Mouse (Mus musculus) forebrain, postnatal 0 days (tissue): ENCODE measurements at regions not wholly inside any gene's neighbourhood (a gene's known extent, or its start where the extent isn't known, plus 50 kb on each side); places are given as distances from the start of the nearest gene placed in this dataset.

Source experiments
- ATAC-seq: fragments of 200-750 bp; cut with Nextera tagmentation; 2 replicates; pipeline ENCODE4 v1.8.0; 2017; ENCODE audit warnings: mild to moderate bottlenecking, moderate library complexity
- DNase-seq: peaks from one replicate; pipeline ENCODE4 v3.0.0-alpha.2; 2015
- H3K27ac ChIP-seq: fragments of 300-500 bp; sonication (generic); 2 replicates; pipeline ENCODE4 v1.5.1; 2014; ENCODE audit warnings: low read depth, mild to moderate bottlenecking, antibody characterized with exemption, low read length, moderate library complexity, mixed read lengths
- H3K27me3 ChIP-seq: fragments of 300-500 bp; sonication (generic); 2 replicates; pipeline ENCODE4 v1.6.1; 2014; ENCODE audit warnings: mild to moderate bottlenecking, low read length, mixed read lengths; ENCODE audit not compliant: insufficient read depth
- H3K36me3 ChIP-seq: fragments of 300-500 bp; sonication (generic); 2 replicates; pipeline ENCODE4 v1.6.1; 2014; ENCODE audit warnings: mild to moderate bottlenecking, moderate library complexity; ENCODE audit not compliant: insufficient read depth
- H3K4me1 ChIP-seq: fragments of 300-500 bp; sonication (generic); 2 replicates; pipeline ENCODE4 v1.6.1; 2014; ENCODE audit warnings: antibody characterized with exemption; ENCODE audit not compliant: insufficient read depth
- H3K4me2 ChIP-seq: fragments of 300-500 bp; sonication (generic); 2 replicates; pipeline ENCODE4 v1.6.1; 2014; ENCODE audit warnings: low read depth, mild to moderate bottlenecking, moderate library complexity
- H3K4me3 ChIP-seq: fragments of 300-500 bp; sonication (generic); 2 replicates; pipeline ENCODE4 v1.5.1; 2014; ENCODE audit warnings: low read depth, low read length, mixed read lengths
- H3K9ac ChIP-seq: fragments of 300-500 bp; sonication (generic); 2 replicates; pipeline ENCODE4 v1.6.1; 2014; ENCODE audit warnings: mild to moderate bottlenecking
- H3K9me3 ChIP-seq: fragments of 300-500 bp; sonication (generic); 2 replicates; pipeline ENCODE4 v1.6.1; 2016; ENCODE audit warnings: low read length
- CTCF ChIP-seq: sonication (generic); IDR thresholded peaks from 2 replicates; pipeline ENCODE4 v1.5.1; 2016; ENCODE audit warnings: antibody characterized with exemption, control low read depth, low read depth
- WGBS: fragments of 180-500 bp; shearing (Covaris S2); extraction: QIAGEN DNeasy Blood & Tissue Kit; methylation state at CpG from one replicate; pipeline ENCODE4 v1.1.7; 2014; 5-methylcytosine and 5-hydroxymethylcytosine counted together

GRCm38 (mm10) chr4:127862875-127863274 is 107.9 kb downstream of the CK137956 start:
- Histone ChIP-seq H3K4me1 (no peaks in the 10 kb centered on the region; the same call in 1 of the 2 replicates), H3K27me3 (no peaks in the 10 kb centered on the region), H3K9ac (no peak overlapping the region), H3K4me3 (no peak overlapping the region), H3K27ac (no peak overlapping the region), H3K4me2 (no peak overlapping the region), H3K36me3 (no peaks in the 10 kb centered on the region), H3K9me3 (no peaks in the 10 kb centered on the region)
- no peak for TF ChIP-seq CTCF
- no peak for DNase-seq
- WGBS: 91% methylated on average over 5 of the region's 5 CpGs
- ATAC-seq: no peak

- ATAC-seq (peak; percentile 95), DNase-seq (peak; percentile 74)
- Histone ChIP-seq H3K9ac (no peak overlapping the region), H3K9me3 (no peaks in the 10 kb centered on the region), H3K36me3 (no peaks in the 10 kb centered on the region), H3K27ac (peak overlapping the region; percentile 75), H3K4me3 (no peak overlapping the region), H3K27me3 (no peaks in the 10 kb centered on the region), H3K4me2 (peak overlapping the region; percentile 6), H3K4me1 (no peaks in the 10 kb centered on the region; the same call in 1 of the 2 replicates)
- WGBS: 32% methylated on average over 16 of the region's 16 CpGs
- no peak for TF ChIP-seq CTCF
Observed at GRCm38 (mm10) chr4:127861319-127862117, 109.2 kb downstream of the CK137956 start.

- Histone ChIP-seq H3K9ac (no peak overlapping the region), H3K27ac (no peak overlapping the region), H3K4me1 (no peaks in the 10 kb centered on the region; the same call in 1 of the 2 replicates), H3K4me3 (no peak overlapping the region), H3K36me3 (no peaks in the 10 kb centered on the region), H3K4me2 (no peak overlapping the region), H3K9me3 (no peaks in the 10 kb centered on the region), H3K27me3 (no peaks in the 10 kb centered on the region)
- no peak for DNase-seq
- no peak for TF ChIP-seq CTCF
- ATAC-seq: no peak
- 66% methylated on average over 4 of the region's 4 CpGs for WGBS
Observed at GRCm38 (mm10) chr4:127860271-127860670, 110.5 kb downstream of the CK137956 start.

GRCm38 (mm10) chr4:127859505-127859904 is 111.2 kb downstream of the CK137956 start:
- H3K27ac ChIP-seq: no peak overlapping the region
- no peak for TF ChIP-seq CTCF

GRCm38 (mm10) chr4:127858566-127858965 is 112.2 kb downstream of the CK137956 start:
- Histone ChIP-seq H3K27me3 (no peaks in the 10 kb centered on the region), H3K36me3 (no peaks in the 10 kb centered on the region), H3K9me3 (no peaks in the 10 kb centered on the region), H3K4me1 (no peaks in the 10 kb centered on the region; the same call in 1 of the 2 replicates), H3K4me2 (no peak overlapping the region), H3K9ac (no peak overlapping the region), H3K27ac (no peak overlapping the region), H3K4me3 (no peak overlapping the region)
- no peak for TF ChIP-seq CTCF
- WGBS: 94% methylated on average over 3 of the region's 3 CpGs
- DNase-seq (no peak), ATAC-seq (no peak)

More at GRCm38 (mm10) chr4:127859505-127859904, 111.2 kb downstream of the CK137956 start:
- Histone ChIP-seq H3K4me1 (no peaks in the 10 kb centered on the region; the same call in 1 of the 2 replicates), H3K9me3 (no peaks in the 10 kb centered on the region), H3K4me2 (no peak overlapping the region), H3K4me3 (no peak overlapping the region), H3K9ac (no peak overlapping the region), H3K36me3 (no peaks in the 10 kb centered on the region), H3K27me3 (no peaks in the 10 kb centered on the region)
- ATAC-seq: no peak
- WGBS: 83% methylated on average over 6 of the region's 6 CpGs
- no peak for DNase-seq

GRCm38 (mm10) chr4:127855836-127856235 is 114.9 kb downstream of the CK137956 start:
- WGBS: 97% methylated on average over 1 of the region's 1 CpGs
- Histone ChIP-seq H3K27ac (no peak overlapping the region), H3K9ac (no peak overlapping the region), H3K4me2 (no peak overlapping the region), H3K4me1 (no peaks in the 10 kb centered on the region), H3K36me3 (no peaks in the 10 kb centered on the region), H3K4me3 (no peak overlapping the region), H3K27me3 (no peaks in the 10 kb centered on the region), H3K9me3 (no peaks in the 10 kb centered on the region)
- TF ChIP-seq CTCF: no peak
- DNase-seq (no peak), ATAC-seq (no peak)

GRCm38 (mm10) chr4:127854776-127855409 is 115.9 kb downstream of the CK137956 start:
- Histone ChIP-seq H3K4me2 (no peak overlapping the region), H3K9ac (no peak overlapping the region), H3K27me3 (no peaks in the 10 kb centered on the region), H3K27ac (no peak overlapping the region), H3K9me3 (no peaks in the 10 kb centered on the region), H3K36me3 (no peaks in the 10 kb centered on the region), H3K4me1 (no peaks in the 10 kb centered on the region), H3K4me3 (no peak overlapping the region)
- DNase-seq: no peak
- WGBS: 80% methylated on average over 3 of the region's 3 CpGs
- TF ChIP-seq CTCF: no peak
- ATAC-seq: no peak
